Mouse (Mus musculus) midbrain, embryonic 16.5 days (tissue): ENCODE measurements around the gene Rffl. TPM values are rescaled to one million over a fixed set of nuclear protein-coding genes. Genes with fewer than 3 reads are reported as not detected.

Experiments
- polyA plus RNA-seq: library from polyadenylated mRNA; unstranded; fragments of >200 nt; fragmentation: Nextera tagmentation; extraction: Ambion mirVana; gene quantifications from 2 replicates; pipeline ENCODE4 v1.2.1, GENCODE M21; 2015

Gene Rffl
- polyA plus RNA-seq, 1 experiment from 2014 or later, result 3.9 TPM

Other genes starting within 250 kb of the Rffl start
- gene Cct6b, start 106.9 kb downstream of the Rffl start, polyA plus RNA-seq, result 0.25 and 0.46 TPM in 2 replicates
- 26.6 and 29.6 TPM in 2 replicates for gene Zfp830, start 106.9 kb downstream of the Rffl start, polyA plus RNA-seq
- gene Lig3, start 90.1 kb downstream of the Rffl start, polyA plus RNA-seq, result 25.6 and 28.5 TPM in 2 replicates
- gene Rad51d, start 19.4 kb upstream of the Rffl start, polyA plus RNA-seq, result 13.6 and 13.7 TPM in 2 replicates
- gene Fndc8, start 20.9 kb upstream of the Rffl start, polyA plus RNA-seq, result 1.0 and 1.1 TPM in 2 replicates
- gene Nle1, start 37.2 kb upstream of the Rffl start, polyA plus RNA-seq, result 35.7 and 36.8 TPM in 2 replicates
- gene Unc45b, start 39.3 kb upstream of the Rffl start, polyA plus RNA-seq, result 0.78 and 1.5 TPM in 2 replicates
- gene Slfn5, start 80.1 kb upstream of the Rffl start, polyA plus RNA-seq, result 1.4 and 1.6 TPM in 2 replicates
- 1.7 and 1.9 TPM in 2 replicates for gene Slfn9, start 120.6 kb upstream of the Rffl start, polyA plus RNA-seq
- 0.09 and 0.14 TPM in 2 replicates for gene Slfn8, start 149.6 kb upstream of the Rffl start, polyA plus RNA-seq
- 0.61 and 1.1 TPM in 2 replicates for gene Slfn2, start 193.9 kb upstream of the Rffl start, polyA plus RNA-seq
- gene Slfn1, start 245.6 kb upstream of the Rffl start, polyA plus RNA-seq, result not detected in 2 replicates